Mouse (Mus musculus): Measurements from ENCODE around the gene Trmu. TPM values are rescaled to one million over a fixed set of nuclear protein-coding genes. Genes with fewer than 3 reads are reported as not detected.
A peak's percentile ranks its signal among the peaks of the same experiment; 100 is the strongest.

The Trmu gene
- polyA plus RNA-seq (2015; fragmentation: Nextera tagmentation; extraction: Ambion mirVana) = 40.8 and 47.9 TPM in 2 replicates

DNA sequence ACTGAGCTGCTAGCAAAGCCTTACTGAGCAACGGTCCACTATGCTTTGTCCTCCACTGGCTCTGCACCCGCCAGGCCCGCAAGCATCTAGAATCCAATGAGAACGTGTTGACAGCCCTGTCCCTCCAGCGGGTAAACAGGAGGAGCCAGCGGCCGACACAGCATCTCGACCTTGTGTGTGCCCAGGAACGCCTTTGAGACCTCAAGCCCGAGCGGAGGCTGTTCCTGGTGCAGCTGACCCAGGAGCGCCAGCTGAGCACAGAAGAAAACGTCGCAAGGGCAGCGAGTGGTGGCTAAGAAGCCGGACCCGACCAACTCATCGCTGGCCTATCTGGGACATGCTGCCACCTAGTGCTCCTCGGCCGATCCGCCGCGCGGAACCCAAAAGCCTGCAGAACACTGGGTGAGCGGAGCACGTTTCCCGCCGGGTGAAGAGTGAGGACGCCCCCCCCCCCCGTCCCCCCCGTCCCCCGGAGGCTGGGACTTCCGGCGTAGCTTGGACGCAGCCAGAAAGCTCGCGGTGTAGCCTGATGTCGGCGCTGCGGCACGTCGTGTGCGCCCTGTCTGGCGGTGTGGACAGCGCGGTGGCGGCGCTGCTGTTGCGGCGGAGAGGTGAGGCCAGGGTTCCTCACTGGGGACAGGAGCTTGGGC lies at the start of gene Trmu:
TSS of gene Trmu (plus strand) at position 465 of the 650 bp plus-strand sequence.
- peak within 1 kb of the TSS; percentile 69 for H3K4me3 ChIP-seq
- peak within 1 kb of the TSS; percentile 96 for H3K4me2 ChIP-seq
- ATAC-seq (ENCODE audit: low FRiP score) = peak; percentile 96
- H3K9ac ChIP-seq = peak within 1 kb of the TSS; percentile 85
- H3K4me1 ChIP-seq (replicated peaks) = peaks cover 26% of the 10 kb centered on the region
- no peaks in the 10 kb centered on the region for H3K27me3 ChIP-seq
- no peaks in the 10 kb centered on the region for H3K9me3 ChIP-seq
- peaks cover 28% of the 10 kb centered on the region for H3K36me3 ChIP-seq
- peak within 1 kb of the TSS; percentile 93 for H3K27ac ChIP-seq
- WGBS = 1% methylated on average over 49 of the region's 50 CpGs

DNA sequence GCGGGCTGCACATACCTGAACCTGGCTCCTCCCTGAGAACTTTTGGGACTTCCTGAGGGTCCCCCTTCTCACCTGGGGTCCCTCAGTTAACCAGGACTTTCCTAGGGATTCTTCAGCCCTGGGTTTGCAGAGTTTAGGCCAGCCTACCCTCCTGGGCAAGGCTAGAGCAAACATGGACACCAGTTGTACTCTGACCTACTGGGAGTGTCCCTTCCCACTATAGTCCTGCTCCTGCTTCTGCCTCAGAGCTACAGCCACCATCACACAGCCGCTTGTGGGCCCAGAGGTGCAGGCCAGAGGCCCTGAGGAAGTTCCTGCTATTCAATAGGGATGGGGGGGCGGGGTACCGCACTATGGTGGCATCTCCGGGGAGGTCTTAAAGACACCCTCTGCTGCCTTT lies 49.6 kb upstream of the Trmu start:
- H3K9me3 ChIP-seq = no peaks in the 10 kb centered on the region
- H3K4me1 ChIP-seq (replicated peaks) = peaks cover 12% of the 10 kb centered on the region
- H3K27me3 ChIP-seq = no peaks in the 10 kb centered on the region
- no peak overlapping the region for H3K27ac ChIP-seq
- no peak for ATAC-seq (ENCODE audit: low FRiP score)
- no peak overlapping the region for H3K4me3 ChIP-seq
- 73% methylated on average over 5 of the region's 5 CpGs for WGBS
- no peak overlapping the region for H3K9ac ChIP-seq
- no peaks in the 10 kb centered on the region for H3K36me3 ChIP-seq
- no peak overlapping the region for H3K4me2 ChIP-seq

GRCm38 (mm10) chr15:85831954-85832590 lies 47.0 kb upstream of the Trmu start, which contains the start of gene Ttc38:
Ttc38 (plus strand) TSS chr15:85832306.
- Histone ChIP-seq H3K4me2 (peak within 1 kb of the TSS; percentile 79), H3K4me1 (replicated peaks) (peaks cover 12% of the 10 kb centered on the region), H3K9ac (peak within 1 kb of the TSS; percentile 77), H3K27me3 (no peaks in the 10 kb centered on the region), H3K4me3 (peak within 1 kb of the TSS; percentile 60), H3K36me3 (peaks cover 6% of the 10 kb centered on the region), H3K9me3 (no peaks in the 10 kb centered on the region), H3K27ac (no peak within 1 kb of the TSS)
- peak; percentile 92 for ATAC-seq (ENCODE audit: low FRiP score)
- WGBS = under 1% methylated on average over 27 of the region's 27 CpGs

DNA sequence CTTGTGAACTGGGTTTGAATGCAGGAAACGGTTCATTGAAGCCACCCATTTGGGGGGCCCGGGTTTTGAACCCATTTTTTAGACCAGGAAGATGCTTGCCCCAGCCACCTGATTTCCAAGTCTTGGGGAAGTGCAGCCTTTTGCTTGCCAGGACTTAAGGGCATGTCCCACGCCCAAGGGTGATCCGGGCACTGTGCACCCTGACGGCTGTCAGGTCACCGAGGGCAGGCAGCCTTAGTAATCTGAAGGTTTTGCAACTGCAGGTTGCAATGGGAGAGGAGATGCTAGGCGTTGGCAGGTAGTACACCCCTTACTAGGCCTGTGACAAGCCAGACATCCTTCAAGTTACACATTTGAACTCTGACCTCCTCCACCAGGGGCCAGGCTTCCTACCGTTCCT lies 46.5 kb upstream of the Trmu start:
- Histone ChIP-seq H3K27me3 (no peaks in the 10 kb centered on the region), H3K9me3 (no peaks in the 10 kb centered on the region), H3K4me1 (replicated peaks) (peaks cover 12% of the 10 kb centered on the region), H3K27ac (no peak overlapping the region), H3K9ac (peak overlapping the region; percentile 77), H3K36me3 (peaks cover 6% of the 10 kb centered on the region), H3K4me3 (peak overlapping the region; percentile 60), H3K4me2 (peak overlapping the region; percentile 79)
- ATAC-seq (ENCODE audit: low FRiP score) = no peak
- WGBS = 51% methylated on average over 8 of the region's 8 CpGs

GRCm38 (mm10) chr15:85835335-85835734 lies 43.8 kb upstream of the Trmu start:
- no peak overlapping the region for H3K4me2 ChIP-seq
- no peaks in the 10 kb centered on the region for H3K27me3 ChIP-seq
- no peaks in the 10 kb centered on the region for H3K9me3 ChIP-seq
- no peak for ATAC-seq (ENCODE audit: low FRiP score)
- H3K36me3 ChIP-seq = peaks cover 6% of the 10 kb centered on the region
- no peak overlapping the region for H3K27ac ChIP-seq
- no peak overlapping the region for H3K4me3 ChIP-seq
- peaks cover 12% of the 10 kb centered on the region for H3K4me1 ChIP-seq (replicated peaks)
- H3K9ac ChIP-seq = no peak overlapping the region
- whole genome bisulfite sequencing = 70% methylated on average over 3 of the region's 3 CpGs

- Histone ChIP-seq H3K36me3 (peaks cover 6% of the 10 kb centered on the region), H3K27me3 (no peaks in the 10 kb centered on the region), H3K4me3 (no peak overlapping the region), H3K9ac (no peak overlapping the region), H3K9me3 (no peaks in the 10 kb centered on the region), H3K4me2 (no peak overlapping the region), H3K4me1 (replicated peaks) (peaks cover 10% of the 10 kb centered on the region), H3K27ac (no peak overlapping the region)
- WGBS = 95% methylated on average over 5 of the region's 5 CpGs
- ATAC-seq (ENCODE audit: low FRiP score) = no peak
Measured at GRCm38 (mm10) chr15:85836887-85837286, 42.2 kb upstream of the Trmu start.

DNA sequence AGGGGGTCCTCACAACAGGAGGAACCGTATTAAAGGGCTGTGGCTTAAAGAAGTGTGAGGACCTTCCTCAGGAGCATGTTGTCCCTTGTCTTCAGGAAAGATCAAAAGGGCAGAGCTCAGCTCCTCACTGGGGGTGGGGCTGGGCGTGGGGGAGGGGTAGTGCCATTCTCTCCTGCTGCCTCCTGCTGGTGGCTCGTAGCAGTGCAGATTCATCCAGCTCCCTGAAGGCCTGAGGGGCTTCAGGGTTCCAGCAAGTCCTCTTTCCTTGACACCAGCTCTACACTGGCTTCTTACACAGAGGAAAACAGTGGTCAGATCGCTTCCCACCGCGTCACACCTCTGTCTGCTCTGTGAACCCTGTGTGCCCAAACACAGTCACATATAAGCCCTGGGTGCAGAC lies 38.1 kb upstream of the Trmu start:
- 0 out of 2 replicates have a peak, but pooled peaks cover 3% of the 10 kb centered on the region for H3K4me1 ChIP-seq (replicated peaks)
- no peak overlapping the region for H3K27ac ChIP-seq
- no peak overlapping the region for H3K4me3 ChIP-seq
- no peaks in the 10 kb centered on the region for H3K9me3 ChIP-seq
- 39% methylated on average over 6 of the region's 6 CpGs for WGBS
- H3K9ac ChIP-seq = no peak overlapping the region
- no peak for ATAC-seq (ENCODE audit: low FRiP score)
- H3K27me3 ChIP-seq = no peaks in the 10 kb centered on the region
- H3K36me3 ChIP-seq = peaks cover 17% of the 10 kb centered on the region
- H3K4me2 ChIP-seq = no peak overlapping the region

DNA sequence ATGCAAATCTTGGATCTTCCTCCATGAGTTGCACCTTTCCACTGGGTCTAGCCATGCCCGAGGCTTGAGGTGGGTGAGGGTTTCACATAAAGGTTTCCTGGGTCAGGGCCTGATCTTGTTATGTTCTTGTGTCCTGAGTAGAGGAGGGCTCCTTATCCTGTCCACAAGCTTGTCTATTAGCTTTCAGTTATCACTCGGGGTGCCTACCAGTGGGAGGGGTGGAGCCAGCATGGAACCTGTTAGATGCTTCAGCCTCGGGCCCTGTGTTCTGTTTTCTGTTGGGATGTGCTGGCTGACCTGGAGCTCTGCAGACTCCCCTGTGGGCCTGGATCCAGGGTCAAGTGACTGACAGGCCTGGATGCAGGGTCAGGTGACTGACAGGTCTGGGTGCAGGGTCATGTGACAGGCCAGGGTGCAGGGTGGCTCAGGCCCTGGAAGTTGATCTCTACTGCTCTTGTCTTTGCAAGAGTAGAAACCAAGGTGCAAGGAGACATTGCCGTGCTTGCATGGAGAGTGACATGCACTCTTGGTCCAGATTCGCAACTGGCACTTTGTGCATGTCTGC lies 37.2 kb upstream of the Trmu start:
- ATAC-seq (ENCODE audit: low FRiP score) = no peak
- Histone ChIP-seq H3K36me3 (peaks cover 22% of the 10 kb centered on the region), H3K27ac (no peak overlapping the region), H3K9me3 (no peaks in the 10 kb centered on the region), H3K4me2 (no peak overlapping the region), H3K4me3 (no peak overlapping the region), H3K9ac (no peak overlapping the region), H3K27me3 (no peaks in the 10 kb centered on the region), H3K4me1 (replicated peaks) (0 out of 2 replicates have a peak, but pooled peaks cover 3% of the 10 kb centered on the region)
- WGBS = 82% methylated on average over 5 of the region's 5 CpGs

- Histone ChIP-seq H3K4me2 (no peak overlapping the region), H3K27me3 (no peaks in the 10 kb centered on the region), H3K27ac (no peak overlapping the region), H3K9me3 (no peaks in the 10 kb centered on the region), H3K4me1 (replicated peaks) (0 out of 2 replicates have a peak, but pooled peaks cover 3% of the 10 kb centered on the region), H3K4me3 (no peak overlapping the region), H3K9ac (no peak overlapping the region), H3K36me3 (peaks cover 24% of the 10 kb centered on the region)
- ATAC-seq (ENCODE audit: low FRiP score) = no peak
Measured at GRCm38 (mm10) chr15:85845071-85845470, 34.0 kb upstream of the Trmu start.

GRCm38 (mm10) chr15:85851656-85852392 lies 27.3 kb upstream of the Trmu start:
- H3K4me1 ChIP-seq (replicated peaks) = no peaks in the 10 kb centered on the region
- no peak overlapping the region for H3K4me2 ChIP-seq
- peaks cover 9% of the 10 kb centered on the region for H3K36me3 ChIP-seq
- no peak overlapping the region for H3K4me3 ChIP-seq
- no peak overlapping the region for H3K9ac ChIP-seq
- 78% methylated on average over 12 of the region's 12 CpGs for WGBS
- H3K27me3 ChIP-seq = no peaks in the 10 kb centered on the region
- ATAC-seq (ENCODE audit: low FRiP score) = no peak
- H3K9me3 ChIP-seq = no peaks in the 10 kb centered on the region
- no peak overlapping the region for H3K27ac ChIP-seq

GRCm38 (mm10) chr15:85858980-85859489 lies 20.1 kb upstream of the Trmu start:
- peak; percentile 72 for ATAC-seq (ENCODE audit: low FRiP score)
- Histone ChIP-seq H3K4me3 (peak overlapping the region; percentile 58), H3K27ac (peak overlapping the region; percentile 84), H3K4me1 (replicated peaks) (peaks cover 29% of the 10 kb centered on the region), H3K4me2 (peak overlapping the region; percentile 81), H3K36me3 (peaks cover 20% of the 10 kb centered on the region), H3K9ac (peak overlapping the region; percentile 91), H3K9me3 (no peaks in the 10 kb centered on the region), H3K27me3 (no peaks in the 10 kb centered on the region)
- 11% methylated on average over 15 of the region's 15 CpGs for WGBS

DNA sequence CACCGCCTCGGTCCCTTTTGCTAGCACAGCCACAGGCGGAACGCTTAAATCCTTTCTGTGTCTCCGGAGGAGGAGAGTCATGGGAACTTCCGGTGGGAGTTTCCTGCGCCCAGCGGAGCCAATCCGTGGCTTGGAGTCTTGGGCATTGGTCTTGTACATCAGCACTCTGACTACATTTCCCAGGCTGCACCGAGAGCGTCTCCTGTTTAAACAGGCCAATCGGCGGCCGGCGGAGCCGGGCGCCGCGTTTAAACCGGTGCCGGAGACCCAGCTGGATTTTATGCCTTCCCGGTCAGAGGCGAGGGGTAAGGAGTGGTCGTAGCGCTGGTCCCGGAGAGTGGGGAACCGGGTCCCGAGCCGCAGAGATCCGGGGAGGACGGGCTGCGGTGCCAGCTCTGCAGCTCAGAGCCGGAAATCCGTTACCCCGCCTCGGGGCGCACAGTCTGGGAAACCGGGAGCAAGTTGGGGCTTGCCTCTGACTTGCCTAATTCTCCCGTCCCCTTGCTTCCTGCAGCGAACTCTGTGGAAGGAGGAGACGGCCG lies 19.6 kb upstream of the Trmu start, which contains the start of gene Gtse1:
TSS of gene Gtse1 (plus strand) at position 256 of the 542 bp plus-strand sequence.
- peak within 1 kb of the TSS; percentile 84 for H3K27ac ChIP-seq
- H3K4me1 ChIP-seq (replicated peaks) = peaks cover 29% of the 10 kb centered on the region
- peak; percentile 99 for ATAC-seq (ENCODE audit: low FRiP score)
- peaks cover 21% of the 10 kb centered on the region for H3K36me3 ChIP-seq
- H3K9ac ChIP-seq = peak within 1 kb of the TSS; percentile 91
- H3K4me2 ChIP-seq = peak within 1 kb of the TSS; percentile 81
- H3K4me3 ChIP-seq = peak within 1 kb of the TSS; percentile 58
- H3K27me3 ChIP-seq = no peaks in the 10 kb centered on the region
- no peaks in the 10 kb centered on the region for H3K9me3 ChIP-seq
- WGBS = under 1% methylated on average over 42 of the region's 42 CpGs

Measured in hindbrain, embryonic 13.5 days (tissue).